Mouse (Mus musculus) ES-Bruce4 (cell line): ENCODE measurements around the gene Stx12. TPM values are rescaled to one million over a fixed set of nuclear protein-coding genes. Genes with fewer than 3 reads are reported as not detected.

Source experiments
- H3K27ac ChIP-seq: 2 replicates; pipeline ENCODE4 v1.5.1; 2012; ENCODE audit warnings: low read length, inconsistent platforms; ENCODE audit not compliant: insufficient read depth
- H3K27me3 ChIP-seq: 2 replicates; pipeline ENCODE4 v1.6.1; 2012; ENCODE audit warnings: mild to moderate bottlenecking, low read length, inconsistent platforms; ENCODE audit not compliant: control insufficient read depth, poor library complexity, insufficient read depth, severe bottlenecking
- H3K36me3 ChIP-seq: 2 replicates; pipeline ENCODE4 v1.6.1; 2012; ENCODE audit warnings: inconsistent platforms, mild to moderate bottlenecking, low read length, moderate library complexity; ENCODE audit not compliant: control insufficient read depth, poor library complexity, insufficient read depth, severe bottlenecking
- H3K4me1 ChIP-seq: one replicate; pipeline ENCODE4 v1.8.1; 2011; ENCODE audit warnings: low read length; ENCODE audit not compliant: control insufficient read depth, insufficient read depth
- H3K4me3 ChIP-seq: 2 replicates; pipeline ENCODE4 v1.5.1; 2011; ENCODE audit warnings: low read depth, mild to moderate bottlenecking, low read length
- H3K9ac ChIP-seq: 2 replicates; pipeline ENCODE4 v1.6.1; 2012; ENCODE audit warnings: low read depth, mild to moderate bottlenecking, inconsistent platforms; ENCODE audit not compliant: poor library complexity, severe bottlenecking
- H3K9me3 ChIP-seq: replicated peaks from 2 replicates; pipeline ENCODE4 v1.6.1; 2012; ENCODE audit warnings: mild to moderate bottlenecking, low read length, inconsistent platforms; ENCODE audit not compliant: control insufficient read depth, poor library complexity, insufficient read depth, severe bottlenecking
- CTCF ChIP-seq: IDR thresholded peaks from one replicate; pipeline ENCODE4 v1.8.1; 2011; ENCODE audit warnings: low read depth, low read length
- EP300 ChIP-seq: IDR thresholded peaks from 2 replicates; pipeline ENCODE4 v1.6.1; 2011; ENCODE audit warnings: low read depth, low read length; ENCODE audit not compliant: insufficient read depth
- POLR2A ChIP-seq: IDR thresholded peaks from one replicate; pipeline ENCODE4 v1.8.1; 2011; ENCODE audit warnings: low read length; ENCODE audit not compliant: insufficient read depth
- polyA plus RNA-seq: library from polyadenylated mRNA; stranded (reverse); fragments of >200 nt; gene quantifications from 2 replicates; pipeline ENCODE4 v1.2.4, GENCODE M21; 2011; ENCODE audit warnings: low read depth; ENCODE audit not compliant: missing spikeins, insufficient read depth, insufficient read length

Gene Stx12
- polyA plus RNA-seq, 1 experiment = 58.4 TPM

DNA sequence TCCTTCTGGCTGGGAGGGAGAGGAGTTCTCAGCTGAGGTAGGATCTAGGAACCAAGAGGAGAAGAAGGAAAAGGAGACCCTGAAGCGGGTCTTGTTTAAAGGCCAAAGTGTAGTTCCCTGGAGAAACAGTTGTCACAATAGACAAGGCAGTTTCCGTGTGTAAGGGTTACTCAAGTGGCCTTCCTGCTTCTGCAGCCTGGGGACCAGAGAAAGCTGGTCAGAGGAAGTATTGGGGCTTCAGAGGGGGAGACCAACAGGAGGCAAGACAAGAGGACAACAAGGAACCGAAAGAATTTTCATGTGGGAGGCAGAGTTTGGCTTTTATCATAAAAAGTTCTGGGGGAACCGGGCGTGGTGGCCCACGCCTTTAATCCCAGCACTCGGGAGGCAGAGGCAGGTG, 67.9 kb downstream of the Stx12 start:
- H3K9me3 ChIP-seq = no peaks in the 10 kb centered on the region
- TF ChIP-seq POLR2A (no peak), CTCF (no peak), EP300 (no peak)
- H3K27me3 ChIP-seq = no peaks in the 10 kb centered on the region
- no peak overlapping the region for H3K4me3 ChIP-seq
- H3K9ac ChIP-seq = no peak overlapping the region
- H3K4me1 ChIP-seq = no peaks in the 10 kb centered on the region
- H3K27ac ChIP-seq = no peak overlapping the region
- no peaks in the 10 kb centered on the region for H3K36me3 ChIP-seq

DNA sequence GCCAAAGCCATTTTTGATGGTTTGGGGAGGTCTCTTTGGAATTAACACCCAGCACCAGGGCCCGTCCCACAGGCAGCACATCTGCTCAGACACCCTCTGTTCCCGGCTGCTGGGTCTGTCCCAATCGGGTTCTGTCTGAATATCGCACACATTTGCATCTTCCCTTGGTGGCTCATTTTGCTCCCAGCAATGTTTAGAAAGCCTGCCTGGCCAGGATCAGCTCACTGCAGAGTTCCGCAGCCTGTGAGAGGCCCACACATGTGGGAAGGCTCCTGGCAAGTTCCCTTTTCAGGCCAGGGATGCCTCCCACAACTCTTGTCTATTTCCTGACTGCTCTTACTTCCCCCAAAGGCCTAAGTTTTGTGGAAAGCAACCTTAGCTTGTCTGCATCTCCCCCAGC, 74.7 kb downstream of the Stx12 start:
- TF ChIP-seq EP300 (no peak), POLR2A (no peak), CTCF (no peak)
- Histone ChIP-seq H3K4me3 (no peak overlapping the region), H3K9ac (no peak overlapping the region), H3K4me1 (no peaks in the 10 kb centered on the region), H3K27ac (no peak overlapping the region), H3K9me3 (peaks cover 6% of the 10 kb centered on the region), H3K36me3 (no peaks in the 10 kb centered on the region), H3K27me3 (no peaks in the 10 kb centered on the region)

DNA sequence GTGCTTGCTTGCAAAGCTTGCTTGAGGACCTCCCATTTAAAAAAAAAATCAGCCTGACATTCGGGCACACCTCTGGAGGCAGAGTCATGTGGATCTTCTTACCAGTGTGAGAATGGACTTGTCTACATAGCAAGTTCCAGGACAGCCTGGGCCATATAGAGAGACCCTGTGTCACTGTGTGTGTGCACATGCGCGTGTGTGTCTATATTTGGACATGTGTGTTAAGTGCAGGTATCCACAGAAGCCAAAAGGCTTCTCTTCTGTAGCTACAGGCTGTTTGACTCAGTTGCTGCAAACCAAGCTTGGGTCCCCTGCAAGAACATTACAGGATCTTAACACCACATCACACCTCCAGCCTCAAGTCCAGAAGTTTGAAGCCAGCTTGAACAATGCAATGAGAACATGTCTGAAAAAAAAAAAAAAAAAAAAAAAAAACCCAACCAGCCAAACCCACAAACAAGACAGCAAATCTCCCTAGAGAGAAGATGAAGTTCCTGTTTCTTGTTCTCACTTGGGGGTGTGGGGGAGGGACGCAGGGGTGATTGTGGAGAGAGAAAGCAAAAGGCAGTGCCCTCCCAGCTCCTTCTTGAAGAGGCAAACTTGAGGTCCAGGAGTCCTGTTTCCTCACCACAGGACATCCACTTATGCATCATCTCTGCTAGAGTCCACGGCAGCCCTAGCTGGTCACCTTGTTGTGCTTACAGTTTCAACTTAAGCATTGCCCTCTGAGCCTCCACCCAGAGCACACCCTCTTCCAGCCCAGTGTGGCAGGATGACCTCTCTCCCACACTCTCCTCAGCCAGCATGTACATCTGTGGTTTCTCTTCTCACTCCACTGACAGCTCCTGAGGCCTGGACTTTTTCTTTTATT, 76.3 kb downstream of the Stx12 start:
- no peaks in the 10 kb centered on the region for H3K36me3 ChIP-seq
- H3K4me1 ChIP-seq = no peaks in the 10 kb centered on the region
- TF ChIP-seq CTCF (no peak), EP300 (no peak), POLR2A (no peak)
- H3K27me3 ChIP-seq = no peaks in the 10 kb centered on the region
- no peak overlapping the region for H3K27ac ChIP-seq
- H3K9me3 ChIP-seq = peaks cover 6% of the 10 kb centered on the region
- H3K4me3 ChIP-seq = no peak overlapping the region
- H3K9ac ChIP-seq = no peak overlapping the region

DNA sequence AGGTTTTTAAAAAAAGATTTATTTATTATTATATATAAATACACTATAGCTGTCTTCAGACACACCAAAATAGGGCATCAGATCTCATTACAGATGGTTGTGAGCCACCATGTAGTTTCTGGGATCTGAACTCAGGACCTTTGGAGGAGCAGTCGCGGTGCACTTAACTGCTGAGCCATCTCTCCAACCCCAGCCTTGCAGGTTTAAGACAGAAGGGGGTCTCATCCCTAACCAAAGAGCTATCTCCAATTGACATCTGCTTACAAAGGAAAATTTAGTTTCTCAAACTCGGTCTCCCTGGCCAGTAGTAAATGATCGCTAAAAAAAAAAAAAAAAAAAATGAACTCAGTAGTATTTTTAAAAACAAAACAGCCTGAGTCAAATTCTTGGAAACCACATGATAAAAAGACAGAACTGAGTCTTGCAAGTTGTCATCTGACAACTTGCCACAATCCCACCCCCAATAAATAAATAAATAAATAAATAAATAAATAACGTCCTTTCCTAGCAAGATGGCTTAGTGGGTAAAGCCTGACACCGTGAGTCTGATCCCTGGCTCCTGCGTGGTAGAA, 77.6 kb downstream of the Stx12 start:
- no peak for TF ChIP-seq CTCF
- TF ChIP-seq EP300 = no peak
- TF ChIP-seq POLR2A = no peak
- no peak overlapping the region for H3K9ac ChIP-seq
- H3K4me3 ChIP-seq = no peak overlapping the region
- no peaks in the 10 kb centered on the region for H3K4me1 ChIP-seq
- peaks cover 6% of the 10 kb centered on the region for H3K9me3 ChIP-seq
- no peak overlapping the region for H3K27ac ChIP-seq
- H3K36me3 ChIP-seq = no peaks in the 10 kb centered on the region
- no peaks in the 10 kb centered on the region for H3K27me3 ChIP-seq

DNA sequence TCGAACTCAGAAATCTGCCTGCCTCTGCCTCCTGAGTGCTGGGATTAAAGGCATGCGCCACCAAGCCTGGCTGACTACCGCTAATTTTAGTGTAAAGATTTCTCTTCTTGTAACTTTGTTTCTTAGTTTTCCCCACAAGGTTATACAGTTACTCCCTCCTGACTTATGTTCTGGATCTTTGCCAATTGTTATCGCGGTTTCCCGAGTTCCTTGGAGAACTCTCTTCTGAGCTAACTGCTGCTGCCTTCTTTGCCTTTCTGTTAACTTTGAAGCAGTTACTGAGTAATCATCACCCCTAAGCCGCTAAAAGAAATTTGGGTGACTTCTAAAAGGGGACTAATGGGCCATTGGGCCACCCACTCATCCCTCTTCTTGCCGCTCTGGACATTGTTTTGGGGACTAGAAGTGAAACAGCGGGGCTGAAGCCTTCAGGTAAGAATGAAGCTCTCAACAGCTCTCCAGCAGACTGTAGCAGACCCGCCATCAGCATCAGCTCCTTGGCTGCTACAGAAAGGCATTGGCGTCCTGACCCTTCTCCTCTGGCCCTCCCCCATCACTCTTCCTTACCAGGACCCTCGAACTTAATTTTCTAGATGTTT, 78.6 kb downstream of the Stx12 start:
- H3K27me3 ChIP-seq = no peaks in the 10 kb centered on the region
- TF ChIP-seq EP300 (no peak), CTCF (no peak), POLR2A (no peak)
- H3K4me1 ChIP-seq = no peaks in the 10 kb centered on the region
- H3K27ac ChIP-seq = no peak overlapping the region
- H3K9me3 ChIP-seq = peaks cover 2% of the 10 kb centered on the region; the same call in 1 of the 2 replicates
- H3K4me3 ChIP-seq = no peak overlapping the region
- H3K9ac ChIP-seq = no peak overlapping the region
- H3K36me3 ChIP-seq = no peaks in the 10 kb centered on the region

DNA sequence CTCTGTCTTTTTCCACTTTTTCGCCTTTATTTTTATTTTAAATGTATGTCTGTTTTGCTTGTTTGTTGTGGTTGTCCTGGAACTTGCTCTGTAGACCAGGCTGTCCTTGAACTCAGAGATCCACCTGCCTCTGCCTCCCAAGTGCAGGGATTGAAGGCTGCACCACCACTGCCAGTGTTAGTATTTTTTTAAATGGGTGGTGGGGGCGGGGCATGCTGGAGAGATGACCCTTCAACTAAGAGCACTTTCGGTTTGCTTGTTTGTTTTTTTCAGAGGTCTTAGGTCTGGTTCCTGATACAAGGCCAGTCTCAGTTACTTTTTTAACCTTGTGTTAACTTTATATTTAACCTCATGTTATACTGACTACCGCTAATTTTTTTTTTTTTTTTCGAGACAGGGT, 79.2 kb downstream of the Stx12 start:
- H3K4me3 ChIP-seq = no peak overlapping the region
- H3K36me3 ChIP-seq = no peaks in the 10 kb centered on the region
- no peak overlapping the region for H3K27ac ChIP-seq
- H3K9me3 ChIP-seq = no peaks in the 10 kb centered on the region
- TF ChIP-seq POLR2A (no peak), EP300 (no peak), CTCF (no peak)
- no peak overlapping the region for H3K9ac ChIP-seq
- no peaks in the 10 kb centered on the region for H3K4me1 ChIP-seq
- no peaks in the 10 kb centered on the region for H3K27me3 ChIP-seq
